Mouse (Mus musculus): ENCODE data around the gene Gm13697.
A peak's percentile ranks its signal among the peaks of the same experiment; 100 is the strongest.
"Not testable (repeated sequence)": the region's sequence is repeated elsewhere in the genome, so short reads cannot be mapped to it uniquely, and the experiment has no call there.

Gene Gm13697

DNA sequence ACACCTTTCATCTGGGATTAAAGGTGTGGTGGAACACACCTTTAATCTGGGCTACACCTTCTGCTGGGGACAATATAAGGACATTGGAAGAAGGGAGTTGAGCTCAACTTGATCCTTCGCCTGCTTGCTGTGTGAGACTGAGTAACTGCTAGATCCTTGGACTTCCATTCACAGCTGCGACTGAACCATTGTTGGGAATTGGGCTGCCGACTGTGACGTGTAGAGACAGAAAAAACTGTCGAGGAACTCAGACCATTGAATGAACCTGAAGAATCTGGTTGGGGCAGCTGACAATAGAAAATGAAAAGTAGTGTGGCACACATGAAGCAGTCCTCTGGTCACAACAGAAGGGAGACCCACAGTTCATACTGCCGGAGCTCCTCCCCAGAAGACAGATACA, at the start of gene Gm13697:
Gm13697 (plus strand) TSS at position 301 of the 400 bp plus-strand sequence.
- DNase-seq: not testable (repeated sequence)

- peak; percentile 38 to 57 for DNase-seq
These were observed 43.6 kb upstream of the Gm13697 start, which contains the start of gene Zswim2 for GRCm38 (mm10) chr2:83940931-83941361. TSS of gene Zswim2 (minus strand) at chr2:83941228.

- DNase-seq: no peak
These were observed 43.2 kb upstream of the Gm13697 start for GRCm38 (mm10) chr2:83941378-83941777.

- no peak for DNase-seq
These were observed 42.8 kb upstream of the Gm13697 start for GRCm38 (mm10) chr2:83941792-83942191.

GRCm38 (mm10) chr2:83955393-83955792, 29.1 kb upstream of the Gm13697 start, which contains the start of gene Gm13698:
TSS of gene Gm13698 (plus strand) at chr2:83955693.
- DNase-seq: not testable (repeated sequence)

- DNase-seq: not testable (repeated sequence)
These were observed 23.3 kb upstream of the Gm13697 start, which contains the start of gene Gm13693 for GRCm38 (mm10) chr2:83961203-83961602. TSS of gene Gm13693 (plus strand) at chr2:83961503.

DNA sequence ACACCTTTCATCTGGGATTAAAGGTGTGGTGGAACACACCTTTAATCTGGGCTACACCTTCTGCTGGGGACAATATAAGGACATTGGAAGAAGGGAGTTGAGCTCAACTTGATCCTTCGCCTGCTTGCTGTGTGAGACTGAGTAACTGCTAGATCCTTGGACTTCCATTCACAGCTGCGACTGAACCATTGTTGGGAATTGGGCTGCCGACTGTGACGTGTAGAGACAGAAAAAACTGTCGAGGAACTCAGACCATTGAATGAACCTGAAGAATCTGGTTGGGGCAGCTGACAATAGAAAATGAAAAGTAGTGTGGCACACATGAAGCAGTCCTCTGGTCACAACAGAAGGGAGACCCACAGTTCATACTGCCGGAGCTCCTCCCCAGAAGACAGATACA, 17.5 kb upstream of the Gm13697 start, which contains the start of gene Gm13695:
Gm13695 (plus strand) TSS at position 301 of the 400 bp plus-strand sequence.
- not testable (repeated sequence) for DNase-seq

DNA sequence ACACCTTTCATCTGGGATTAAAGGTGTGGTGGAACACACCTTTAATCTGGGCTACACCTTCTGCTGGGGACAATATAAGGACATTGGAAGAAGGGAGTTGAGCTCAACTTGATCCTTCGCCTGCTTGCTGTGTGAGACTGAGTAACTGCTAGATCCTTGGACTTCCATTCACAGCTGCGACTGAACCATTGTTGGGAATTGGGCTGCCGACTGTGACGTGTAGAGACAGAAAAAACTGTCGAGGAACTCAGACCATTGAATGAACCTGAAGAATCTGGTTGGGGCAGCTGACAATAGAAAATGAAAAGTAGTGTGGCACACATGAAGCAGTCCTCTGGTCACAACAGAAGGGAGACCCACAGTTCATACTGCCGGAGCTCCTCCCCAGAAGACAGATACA, 11.7 kb upstream of the Gm13697 start, which contains the start of gene Gm13696:
Gm13696 (plus strand) TSS at position 301 of the 400 bp plus-strand sequence.
- DNase-seq: not testable (repeated sequence)

GRCm38 (mm10) chr2:83978633-83979032, 5.9 kb upstream of the Gm13697 start, which contains the start of gene Gm13694:
TSS of gene Gm13694 (plus strand) at chr2:83978933.
- DNase-seq: not testable (repeated sequence)

GRCm38 (mm10) chr2:83990253-83990652, 5.7 kb downstream of the Gm13697 start, which contains the start of gene Gm13691:
TSS of gene Gm13691 (plus strand) at chr2:83990553.
- not testable (repeated sequence) for DNase-seq

DNA sequence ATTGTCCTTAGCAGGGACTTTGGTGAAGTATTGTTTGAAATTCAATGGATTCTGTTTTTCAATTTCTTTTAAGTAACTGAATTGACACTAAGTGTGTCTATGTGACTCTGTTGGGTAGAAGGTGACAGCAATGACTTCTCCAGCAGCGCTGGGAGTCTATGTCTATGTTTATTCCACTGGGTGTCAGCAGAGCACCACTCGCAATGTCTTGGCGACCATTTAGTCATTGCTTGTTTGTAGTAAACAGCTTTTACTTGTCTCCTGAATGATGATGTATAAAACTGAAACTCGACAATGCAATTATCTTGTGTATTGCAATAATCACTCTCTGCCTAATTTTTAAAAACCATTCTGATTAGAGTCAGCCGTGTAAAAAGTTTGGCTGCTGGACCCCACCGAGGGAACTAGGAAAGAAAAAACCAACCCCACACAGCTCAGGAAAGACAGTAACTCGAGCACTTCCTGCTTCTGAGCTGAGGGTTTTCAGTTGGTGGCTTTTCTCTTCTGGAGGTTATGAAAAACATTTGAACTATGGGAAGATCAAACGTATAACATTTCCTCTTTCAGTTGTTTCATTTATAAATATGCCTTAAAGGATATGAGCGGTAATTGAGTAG, 9.2 kb downstream of the Gm13697 start:
- peak in 1 of 2 experiments; percentile 11 for DNase-seq

- DNase-seq: not testable (repeated sequence)
These were observed 10.0 kb downstream of the Gm13697 start for GRCm38 (mm10) chr2:83994526-83994925.

DNA sequence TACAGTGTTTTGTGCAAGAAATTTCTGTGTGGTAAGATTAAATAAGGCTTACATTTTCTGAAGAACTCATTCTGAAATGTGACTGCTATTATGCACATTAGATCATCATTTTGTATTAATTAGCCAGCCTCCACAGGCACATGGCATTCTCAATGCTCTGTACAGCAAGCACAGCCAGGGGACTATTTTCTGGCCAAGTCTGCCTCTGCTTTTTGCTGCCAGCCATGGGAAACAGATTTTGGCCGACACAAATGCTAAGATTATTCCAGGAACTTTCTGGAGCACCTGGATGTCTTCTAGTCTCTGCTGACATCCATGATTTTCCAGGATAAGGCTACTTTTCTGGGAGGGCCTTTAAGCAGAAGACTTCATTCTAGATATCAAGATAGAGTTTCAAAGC, 24.4 kb downstream of the Gm13697 start:
- DNase-seq: no peak

DNA sequence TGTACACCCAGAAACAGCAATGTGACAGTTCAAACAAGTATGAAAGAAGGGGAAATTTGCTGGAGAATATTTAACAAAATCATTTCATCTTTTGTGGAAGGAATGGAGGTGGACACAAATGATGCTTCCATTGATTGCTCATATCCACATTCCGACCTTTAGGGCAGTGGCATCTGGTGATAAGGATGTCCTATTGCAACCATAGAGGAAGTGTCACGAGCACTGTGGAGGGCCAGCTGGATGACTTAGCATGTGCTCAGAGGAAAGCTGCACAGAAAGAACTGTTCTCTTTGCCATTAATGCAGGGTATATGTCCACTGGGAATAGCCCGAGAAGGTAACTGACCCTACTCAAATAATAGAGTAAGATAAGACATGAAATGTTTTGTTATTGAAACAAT, 25.3 kb downstream of the Gm13697 start:
- DNase-seq: no peak

DNA sequence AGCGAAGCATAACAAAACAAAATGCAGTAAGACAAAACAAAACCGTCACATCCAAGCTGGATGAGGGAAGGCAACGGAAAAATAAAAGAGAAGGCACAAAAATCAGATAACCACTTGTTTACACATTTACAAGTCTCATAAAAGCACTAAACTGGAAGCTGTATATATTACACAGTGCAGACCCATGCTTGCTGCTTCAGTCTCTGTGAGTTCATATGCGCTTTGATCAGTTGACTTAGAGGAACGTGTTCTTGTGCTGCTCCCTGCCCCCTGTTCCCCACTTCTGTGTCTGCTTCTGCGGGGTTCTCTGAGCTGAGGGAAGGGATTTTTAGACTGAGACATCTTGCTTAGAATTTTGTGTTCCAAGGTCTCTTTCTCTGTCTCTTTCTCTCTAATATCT, 30.0 kb downstream of the Gm13697 start:
- no peak for DNase-seq

GRCm38 (mm10) chr2:84016291-84016690, 31.7 kb downstream of the Gm13697 start:
- DNase-seq: not testable (repeated sequence)

DNA sequence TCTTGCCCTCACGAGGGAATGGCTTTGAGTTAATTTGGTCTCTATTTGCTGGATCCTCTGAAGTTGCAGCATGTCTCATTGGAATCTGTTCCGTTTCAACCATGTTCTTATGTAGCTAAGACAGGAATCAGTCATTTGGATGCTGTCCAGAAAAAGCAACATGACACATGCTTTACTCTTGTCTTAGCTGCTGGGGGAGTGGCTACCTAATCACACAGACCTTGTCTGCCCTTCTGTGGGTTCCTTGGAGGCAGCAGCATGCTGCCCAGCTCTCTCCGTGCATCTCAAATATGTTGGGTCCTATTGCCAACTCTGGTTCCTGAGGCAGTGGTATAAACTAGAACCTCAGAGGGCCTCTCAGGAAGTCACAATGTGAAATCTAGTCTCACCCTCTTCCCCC, 33.8 kb downstream of the Gm13697 start:
- DNase-seq: no peak

GRCm38 (mm10) chr2:84019519-84020305, 35.2 kb downstream of the Gm13697 start:
- no peak for DNase-seq

DNA sequence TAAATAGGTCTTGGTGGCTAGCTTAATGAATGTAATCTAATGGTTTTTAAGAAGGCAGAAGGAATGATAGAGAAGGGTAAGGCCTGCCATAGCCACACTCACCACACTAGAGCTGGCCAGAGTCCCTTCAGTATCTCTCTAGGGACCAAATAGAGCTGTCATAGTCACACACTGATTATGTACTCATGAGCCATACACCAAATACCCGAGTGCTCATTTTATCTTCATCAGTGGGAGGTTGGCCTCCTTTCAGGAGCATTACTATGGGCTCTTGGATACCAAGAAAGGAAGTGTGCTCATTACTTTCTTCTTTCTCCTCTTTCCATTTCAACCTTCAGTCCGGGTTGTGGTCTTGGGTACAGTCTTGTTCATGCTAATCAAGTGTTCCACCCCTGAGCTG, 37.4 kb downstream of the Gm13697 start:
- DNase-seq: no peak

GRCm38 (mm10) chr2:84022905-84023304, 38.4 kb downstream of the Gm13697 start:
- DNase-seq: no peak

GRCm38 (mm10) chr2:84023319-84023718, 38.8 kb downstream of the Gm13697 start:
- no peak for DNase-seq

GRCm38 (mm10) chr2:84025217-84025616, 40.7 kb downstream of the Gm13697 start:
- DNase-seq: no peak

DNA sequence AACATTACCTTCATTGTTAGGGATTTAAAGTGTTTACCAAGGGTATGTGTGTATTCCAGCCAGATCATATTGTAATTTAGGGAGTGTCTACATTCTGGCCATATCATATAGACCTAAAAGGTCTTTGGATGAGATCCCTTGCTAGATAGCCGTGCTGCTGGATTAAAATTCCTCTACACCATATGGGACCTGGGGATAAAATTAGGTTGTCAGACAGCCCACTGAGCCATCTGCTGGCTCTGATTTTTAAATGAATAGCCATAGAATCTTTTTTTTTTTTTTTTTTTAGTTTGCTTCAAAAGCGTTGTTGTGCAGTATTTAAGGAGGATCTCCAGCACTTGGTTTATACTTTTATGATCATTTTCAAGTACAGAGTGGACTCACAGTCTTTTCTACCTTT, 48.0 kb downstream of the Gm13697 start:
- DNase-seq: no peak

Data from spleen, adult 18-20 months (tissue).